12 mouse cellular contexts compared by ENCODE assay signal in genomic region chr16:5898330-5898729, GRCm38 (mm10). TPM values are rescaled to one million over a fixed set of nuclear protein-coding genes. Genes with fewer than 3 reads are reported as not detected.
DNase-seq lines count a peak whose midpoint lies in the region; ATAC-seq and TF ChIP-seq lines count a peak whose summit lies in the region.
"Had no signal": no experiment of that assay in that cellular context is flagged by ENCODE, and none has a peak within 500 bp of the region (broad histone marks: within the 10 kb centered on the region; RNA-seq: fewer than 3 reads in every experiment).

No protein-coding gene starts in this region.

- ATAC-seq in forebrain, embryonic 14.5 days: no peak
- no peak for ATAC-seq in forebrain, embryonic 11.5 days (replicated peaks; ENCODE audit: low FRiP score)

- H3K9ac ChIP-seq in forebrain, embryonic 14.5 days (ENCODE audit: low read length): no peak overlapping the region
- no peak overlapping the region for H3K9ac ChIP-seq in forebrain, embryonic 11.5 days (ENCODE audit: low read length)
- H3K9ac ChIP-seq: heart, embryonic 15.5 days had no signal

- H3K36me3 ChIP-seq in forebrain, embryonic 14.5 days (ENCODE audit: control insufficient read depth, insufficient read depth, low read length): no peaks in the 10 kb centered on the region
- no peaks in the 10 kb centered on the region for H3K36me3 ChIP-seq in forebrain, embryonic 11.5 days (ENCODE audit: control insufficient read depth, insufficient read depth, low read length)
- H3K36me3 ChIP-seq: heart, embryonic 15.5 days; limb, embryonic 10.5 days had no signal

- H3K4me1 ChIP-seq in forebrain, embryonic 14.5 days (ENCODE audit: control insufficient read depth, insufficient read depth, low read length): no peaks in the 10 kb centered on the region
- H3K4me1 ChIP-seq in forebrain, embryonic 11.5 days (replicated peaks; ENCODE audit: control insufficient read depth, insufficient read depth, low read length): no peaks in the 10 kb centered on the region
- H3K4me1 ChIP-seq in cortical plate, adult 2 months (ENCODE audit: control insufficient read depth, insufficient read depth, low read length): no peaks in the 10 kb centered on the region
- H3K4me1 ChIP-seq: heart, embryonic 15.5 days; limb, embryonic 10.5 days had no signal

- TF ChIP-seq CTCF in left cerebral cortex, adult 2 months (IDR thresholded peaks at IDR 0.05): peak; percentile 38
- peak; percentile 50 for TF ChIP-seq CTCF in cortical plate, adult 2 months (IDR thresholded peaks at IDR 0.05; ENCODE audit: extremely low read depth, insufficient read depth, low read length)

- H3K4me3 ChIP-seq in forebrain, embryonic 14.5 days (ENCODE audit: low read depth, low read length): no peak overlapping the region
- no peak overlapping the region for H3K4me3 ChIP-seq in forebrain, embryonic 11.5 days (ENCODE audit: low read depth, low read length)
- no peak overlapping the region for H3K4me3 ChIP-seq in left cerebral cortex, adult 2 months
- H3K4me3 ChIP-seq in cortical plate, adult 2 months (ENCODE audit: insufficient read depth, low read length): no peak overlapping the region
- H3K4me3 ChIP-seq: heart, embryonic 15.5 days; limb, embryonic 10.5 days had no signal

- WGBS in forebrain, embryonic 14.5 days: 49% methylated on average over 2 of the region's 2 CpGs
- 42% methylated on average over 2 of the region's 2 CpGs for WGBS in forebrain, embryonic 11.5 days

- no peaks in the 10 kb centered on the region for H3K9me3 ChIP-seq in forebrain, embryonic 14.5 days (replicated peaks; ENCODE audit: control insufficient read depth, low read length)
- no peaks in the 10 kb centered on the region for H3K9me3 ChIP-seq in forebrain, embryonic 11.5 days (ENCODE audit: control insufficient read depth, low read length)
- H3K9me3 ChIP-seq: heart, embryonic 15.5 days; limb, embryonic 10.5 days had no signal

- intact Hi-C loops in left cerebral cortex, adult 2 months (cut with DNase I): loop anchor here (5.0 kb wide), 1 partner anchor 34 kb away; no protein-coding TSS in a partner anchor
- intact Hi-C loops in left cerebral cortex, postnatal 14 days (cut with DNase I): loop anchor here (5.0 to 10.0 kb wide), 2 partner anchors 34 to 116 kb away; no protein-coding TSS in a partner anchor

- DNase-seq in forebrain, embryonic 14.5 days (ENCODE audit: low spot score): peak; percentile 39
- no peak for DNase-seq in forebrain, embryonic 11.5 days (ENCODE audit: low spot score)
- no peak for DNase-seq in left cerebral cortex, adult 2 months (ENCODE audit: extremely low spot score in 1 of 2, low spot score in 2 of 2)
- DNase-seq in left cerebral cortex, postnatal 14 days (ENCODE audit: low spot score in 2 of 2): no peak
- DNase-seq in MN1 (ENCODE audit: low spot score): peak; percentile 58
- no peak for DNase-seq in spleen, adult 18-20 months
- DNase-seq: right cerebral cortex, adult 18-20 months had no signal

- H3K27me3 ChIP-seq in forebrain, embryonic 14.5 days (replicated peaks; ENCODE audit: control insufficient read depth, insufficient read depth, low read length): no peaks in the 10 kb centered on the region
- no peaks in the 10 kb centered on the region for H3K27me3 ChIP-seq in forebrain, embryonic 11.5 days (ENCODE audit: control insufficient read depth, insufficient read depth, low read length)
- H3K27me3 ChIP-seq: heart, embryonic 15.5 days had no signal

- H3K27ac ChIP-seq in forebrain, embryonic 14.5 days (ENCODE audit: low read depth, low read length): no peak overlapping the region
- H3K27ac ChIP-seq in forebrain, embryonic 11.5 days (ENCODE audit: low read depth, low read length): no peak overlapping the region
- no peak overlapping the region for H3K27ac ChIP-seq in left cerebral cortex, adult 2 months
- H3K27ac ChIP-seq in cortical plate, adult 2 months (ENCODE audit: insufficient read depth, low read length): no peak overlapping the region
- H3K27ac ChIP-seq: heart, embryonic 15.5 days; limb, embryonic 10.5 days; macrophage had no signal

- TF ChIP-seq POLR2A in cortical plate, adult 2 months (IDR thresholded peaks at IDR 0.05; ENCODE audit: extremely low read depth, insufficient read depth, low read length): no peak

- H3K4me2 ChIP-seq in forebrain, embryonic 14.5 days (ENCODE audit: low read length): no peak overlapping the region
- H3K4me2 ChIP-seq in forebrain, embryonic 11.5 days (ENCODE audit: low read depth, low read length, severe bottlenecking): no peak overlapping the region
- H3K4me2 ChIP-seq: heart, embryonic 15.5 days had no signal

RNA-seq across cellular contexts. Expression of gene Rbfox1, which starts 13.2 kb away (rescaled TPM):
- 75.8 and 118 TPM in 2 replicates for polyA plus RNA-seq in forebrain, embryonic 14.5 days (2014; fragmentation: Nextera tagmentation; extraction: Ambion mirVana)
- polyA plus RNA-seq in forebrain, embryonic 11.5 days (2014; fragmentation: Nextera tagmentation; extraction: Ambion mirVana): 4.6 and 6.0 TPM in 2 replicates
- total RNA-seq in left cerebral cortex, adult 2 months (2021): 100 to 1,000 TPM; 330 to 336 TPM
- total RNA-seq in left cerebral cortex, postnatal 14 days (2021): 100 to 1,000 TPM; 315 to 328 TPM
- polyA plus RNA-seq in cortical plate, adult 2 months (2012; rRNA removed): 137 and 142 TPM in 2 replicates
- total RNA-seq: CH12.LX had no signal
- polyA plus RNA-seq: macrophage had no signal

Comparison
In these comparisons a context has a peak if more than half of its experiments do, and no peak if none do; other contexts are left out.
1. DNase-seq: peak in forebrain, embryonic 14.5 days (single experiment) and MN1 (single experiment); none in forebrain, embryonic 11.5 days (single experiment), left cerebral cortex, adult 2 months (0 of 2), left cerebral cortex, postnatal 14 days (0 of 2) and spleen, adult 18-20 months (0 of 2).
2. RNA of gene Rbfox1, which starts 13.2 kb away (polyA plus RNA-seq): 137 to 142 TPM in cortical plate, adult 2 months and 75.8 to 118 TPM in forebrain, embryonic 14.5 days; 4.6 to 6.0 TPM in forebrain, embryonic 11.5 days; every median in the first group is over 10 times any median in the second.